Mouse (Mus musculus): ENCODE results near the gene Shroom2. TPM values are rescaled to one million over a fixed set of nuclear protein-coding genes. Genes with fewer than 3 reads are reported as not detected.
"Not testable (repeated sequence)": the region's sequence is repeated elsewhere in the genome, so short reads cannot be mapped to it uniquely, and the experiment has no call there.

The Shroom2 gene
- polyA plus RNA-seq, 1 experiment from 2014 or later = 6.1 TPM

DNA sequence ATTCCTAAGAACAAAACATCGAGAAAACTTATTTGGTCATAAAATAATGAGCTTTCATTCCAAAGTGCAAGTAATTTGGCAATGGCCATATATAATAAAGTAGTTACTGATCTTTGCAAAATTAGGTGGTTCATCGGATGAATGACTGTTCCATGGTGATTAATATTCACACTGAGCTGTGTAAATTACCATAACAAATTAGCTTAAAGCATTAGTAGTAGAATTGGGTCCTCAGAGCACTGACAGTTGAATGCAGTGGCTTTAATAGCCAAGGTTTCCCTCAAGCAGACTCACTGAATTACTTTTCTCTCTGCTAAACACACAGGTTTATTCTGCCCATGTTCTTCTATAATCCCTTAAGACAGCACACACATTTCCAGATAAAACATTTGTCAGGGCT lies 23.3 kb downstream of the Shroom2 start:
- WGBS = 90% methylated on average over 2 of the region's 2 CpGs
- H3K27me3 ChIP-seq (ENCODE audit: low read depth, poor library complexity, severe bottlenecking) = peaks cover 93% of the 10 kb centered on the region
- H3K9me3 ChIP-seq (replicated peaks) = no peaks in the 10 kb centered on the region
- H3K36me3 ChIP-seq = no peaks in the 10 kb centered on the region
- DNase-seq (ENCODE audit: low spot score) = no peak
- H3K4me3 ChIP-seq = no peak overlapping the region
- no peaks in the 10 kb centered on the region for H3K4me1 ChIP-seq
- no peak overlapping the region for H3K27ac ChIP-seq

GRCm38 (mm10) chrX:152743642-152744041 lies 25.6 kb downstream of the Shroom2 start:
- DNase-seq (ENCODE audit: low spot score) = no peak
- peaks cover 95% of the 10 kb centered on the region for H3K27me3 ChIP-seq (ENCODE audit: low read depth, poor library complexity, severe bottlenecking)

GRCm38 (mm10) chrX:152738759-152739368 lies 30.4 kb downstream of the Shroom2 start:
- WGBS = 83% methylated on average over 4 of the region's 4 CpGs
- Histone ChIP-seq H3K4me3 (no peak overlapping the region), H3K4me1 (no peaks in the 10 kb centered on the region), H3K27ac (no peak overlapping the region), H3K9me3 (replicated peaks) (no peaks in the 10 kb centered on the region), H3K27me3 (ENCODE audit: low read depth, poor library complexity, severe bottlenecking) (peaks cover 99% of the 10 kb centered on the region), H3K36me3 (no peaks in the 10 kb centered on the region)
- no peak for DNase-seq (ENCODE audit: low spot score)

More at GRCm38 (mm10) chrX:152743642-152744041, 25.6 kb downstream of the Shroom2 start:
- H3K4me1 ChIP-seq = no peaks in the 10 kb centered on the region
- no peaks in the 10 kb centered on the region for H3K9me3 ChIP-seq (replicated peaks)
- H3K36me3 ChIP-seq = no peaks in the 10 kb centered on the region
- H3K27ac ChIP-seq = no peak overlapping the region
- H3K4me3 ChIP-seq = no peak overlapping the region

DNA sequence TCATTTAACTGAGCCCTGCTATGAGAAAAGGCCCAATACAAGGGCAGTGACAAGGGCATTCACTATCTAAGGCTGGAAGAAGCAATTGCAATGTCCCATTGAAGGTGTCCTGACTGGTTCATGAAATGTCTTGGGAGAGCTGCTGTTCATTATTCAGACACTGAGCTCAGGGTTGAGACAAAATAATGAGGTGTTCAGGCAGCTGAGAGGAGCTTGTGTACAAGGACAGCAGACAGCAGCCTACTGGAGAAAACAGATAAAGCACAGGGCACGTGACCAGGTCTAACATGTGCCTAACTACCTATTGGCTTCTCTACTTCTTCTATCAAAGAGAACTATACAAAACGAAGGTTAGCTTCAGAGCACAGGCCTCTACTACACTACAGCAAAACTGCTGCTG lies 31.1 kb downstream of the Shroom2 start:
- Histone ChIP-seq H3K27ac (no peak overlapping the region), H3K9me3 (replicated peaks) (no peaks in the 10 kb centered on the region), H3K4me1 (no peaks in the 10 kb centered on the region), H3K27me3 (ENCODE audit: low read depth, poor library complexity, severe bottlenecking) (peaks cover 96% of the 10 kb centered on the region), H3K4me3 (no peak overlapping the region), H3K36me3 (no peaks in the 10 kb centered on the region)
- DNase-seq (ENCODE audit: low spot score) = no peak
- 85% methylated on average over 2 of the region's 2 CpGs for WGBS

DNA sequence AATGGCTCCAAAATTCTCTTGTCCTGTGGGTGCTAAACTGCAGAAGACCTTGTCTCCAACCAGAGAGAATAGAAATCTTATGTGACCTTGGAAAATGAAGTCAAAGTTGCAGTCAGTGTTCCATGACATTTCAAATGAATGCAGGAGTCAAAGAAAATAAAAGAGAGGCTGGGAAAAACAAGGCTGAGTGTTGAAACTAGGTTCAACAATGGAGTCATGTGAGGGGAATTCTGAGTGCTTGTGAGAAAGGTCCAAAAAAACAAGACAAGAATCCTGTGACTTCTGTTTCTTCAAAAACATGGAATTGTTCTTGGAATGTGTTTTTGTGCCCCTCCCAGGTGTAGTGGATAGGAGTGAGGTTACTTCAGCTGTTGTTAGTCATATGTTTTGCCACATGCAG lies 34.0 kb downstream of the Shroom2 start:
- H3K4me3 ChIP-seq = no peak overlapping the region
- H3K27ac ChIP-seq = no peak overlapping the region
- peaks cover 89% of the 10 kb centered on the region for H3K27me3 ChIP-seq (ENCODE audit: low read depth, poor library complexity, severe bottlenecking)
- H3K9me3 ChIP-seq (replicated peaks) = no peaks in the 10 kb centered on the region
- no peaks in the 10 kb centered on the region for H3K36me3 ChIP-seq
- DNase-seq (ENCODE audit: low spot score) = no peak
- no peaks in the 10 kb centered on the region for H3K4me1 ChIP-seq

DNA sequence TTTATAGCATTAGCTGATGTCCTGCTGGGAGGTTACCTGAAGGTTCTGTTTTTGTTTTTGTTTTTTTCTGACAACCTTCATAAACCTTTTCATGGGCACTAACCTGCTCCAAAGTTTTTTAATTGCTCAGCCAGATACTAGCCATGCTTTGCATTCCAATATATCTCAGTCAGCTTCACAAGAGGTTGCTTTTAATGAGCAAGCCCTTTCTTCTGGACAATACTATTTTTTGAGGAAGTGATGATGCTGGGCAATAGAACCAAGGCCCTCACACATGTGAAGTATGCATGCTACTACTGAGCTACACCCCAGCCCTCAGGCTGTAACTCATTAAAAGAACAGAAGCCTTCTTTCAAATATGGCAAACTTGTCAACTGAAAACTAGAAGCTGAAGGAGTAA lies 52.6 kb downstream of the Shroom2 start:
- no peak overlapping the region for H3K4me3 ChIP-seq
- H3K27me3 ChIP-seq (ENCODE audit: low read depth, poor library complexity, severe bottlenecking) = peaks cover 49% of the 10 kb centered on the region
- H3K27ac ChIP-seq = no peak overlapping the region
- no peaks in the 10 kb centered on the region for H3K9me3 ChIP-seq (replicated peaks)
- no peak for DNase-seq (ENCODE audit: low spot score)
- no peaks in the 10 kb centered on the region for H3K36me3 ChIP-seq
- no peaks in the 10 kb centered on the region for H3K4me1 ChIP-seq

DNA sequence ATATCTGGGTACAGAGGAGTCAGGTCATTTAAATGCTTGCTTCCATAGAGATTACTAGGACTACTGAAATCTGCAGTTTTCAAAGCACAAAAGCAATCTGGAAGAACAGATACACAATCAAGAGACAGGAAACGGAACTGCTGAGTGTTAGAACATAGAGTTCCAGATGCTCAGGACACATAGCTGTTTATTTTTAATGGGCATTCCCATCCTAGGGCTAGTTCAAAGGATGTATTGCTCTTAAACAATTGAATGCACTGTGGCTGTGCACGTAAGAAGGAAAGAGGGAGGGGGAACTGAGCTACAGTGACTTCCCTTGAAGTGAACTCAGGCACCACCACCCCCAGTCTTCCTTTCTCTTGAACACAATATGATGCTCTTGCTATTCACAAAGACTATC lies 58.5 kb downstream of the Shroom2 start:
- H3K4me1 ChIP-seq; H3K9me3 ChIP-seq (replicated peaks); H3K36me3 ChIP-seq; DNase-seq (ENCODE audit: low spot score); H3K4me3 ChIP-seq; H3K27ac ChIP-seq: not testable (repeated sequence)
- peaks cover 64% of the 10 kb centered on the region for H3K27me3 ChIP-seq (ENCODE audit: low read depth, poor library complexity, severe bottlenecking)
- WGBS = 44% methylated on average over 2 of the region's 2 CpGs

GRCm38 (mm10) chrX:152708359-152708758 lies 60.9 kb downstream of the Shroom2 start:
- Histone ChIP-seq H3K9me3 (replicated peaks) (no peaks in the 10 kb centered on the region), H3K4me3 (no peak overlapping the region), H3K4me1 (no peaks in the 10 kb centered on the region), H3K27ac (no peak overlapping the region), H3K27me3 (ENCODE audit: low read depth, poor library complexity, severe bottlenecking) (peaks cover 76% of the 10 kb centered on the region), H3K36me3 (no peaks in the 10 kb centered on the region)
- no peak for DNase-seq (ENCODE audit: low spot score)
- WGBS = 54% methylated on average over 4 of the region's 4 CpGs

DNA sequence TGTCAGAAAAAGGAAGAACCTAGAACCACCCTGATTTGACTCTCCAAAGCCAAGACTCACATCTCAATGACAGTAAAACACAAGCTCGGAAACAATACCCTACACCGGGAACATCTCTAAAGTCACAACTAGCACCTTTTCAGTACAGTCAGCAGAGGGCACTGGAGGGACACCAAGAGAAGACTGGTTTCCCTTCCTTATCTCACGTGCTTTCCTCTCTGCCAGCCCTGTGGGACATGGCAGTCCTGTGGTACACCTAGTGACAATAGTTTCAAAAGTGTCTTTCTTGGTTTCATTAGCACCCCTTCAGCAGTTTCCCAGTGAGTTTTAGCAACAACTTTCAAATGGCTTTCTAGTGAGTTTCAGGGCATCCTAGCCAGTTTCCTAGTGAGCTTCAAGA lies 63.9 kb downstream of the Shroom2 start:
- H3K4me3 ChIP-seq = no peak overlapping the region
- no peaks in the 10 kb centered on the region for H3K9me3 ChIP-seq (replicated peaks)
- H3K27me3 ChIP-seq (ENCODE audit: low read depth, poor library complexity, severe bottlenecking) = peaks cover 90% of the 10 kb centered on the region
- no peaks in the 10 kb centered on the region for H3K4me1 ChIP-seq
- H3K27ac ChIP-seq = no peak overlapping the region
- WGBS = 21% methylated on average over 3 of the region's 3 CpGs
- no peaks in the 10 kb centered on the region for H3K36me3 ChIP-seq
- no peak for DNase-seq (ENCODE audit: low spot score)

DNA sequence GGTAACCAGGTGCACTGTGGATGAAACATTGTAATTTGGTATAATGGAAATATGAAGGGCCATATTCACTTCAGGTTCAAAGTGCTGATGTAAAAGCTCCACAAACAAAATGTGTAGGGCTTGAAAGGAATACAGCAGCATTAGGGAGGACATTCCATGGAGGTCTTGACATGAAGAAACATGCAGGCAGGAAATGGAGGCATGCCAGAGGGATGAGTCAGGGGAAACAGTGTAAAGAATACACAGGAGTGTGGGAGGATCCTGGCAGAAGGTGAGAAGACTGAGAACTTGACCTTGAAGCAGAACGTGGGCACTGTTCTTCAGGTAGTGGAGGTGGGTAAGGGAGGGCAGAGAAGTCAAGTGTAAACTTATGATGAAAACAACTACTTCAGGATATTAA lies 65.6 kb downstream of the Shroom2 start:
- peaks cover 97% of the 10 kb centered on the region for H3K27me3 ChIP-seq (ENCODE audit: low read depth, poor library complexity, severe bottlenecking)
- DNase-seq (ENCODE audit: low spot score) = no peak

GRCm38 (mm10) chrX:152701679-152702078 lies 67.6 kb downstream of the Shroom2 start:
- no peak overlapping the region for H3K4me3 ChIP-seq
- H3K27ac ChIP-seq = no peak overlapping the region
- H3K27me3 ChIP-seq (ENCODE audit: low read depth, poor library complexity, severe bottlenecking) = peaks cover 95% of the 10 kb centered on the region
- H3K9me3 ChIP-seq (replicated peaks) = no peaks in the 10 kb centered on the region
- H3K36me3 ChIP-seq = no peaks in the 10 kb centered on the region
- H3K4me1 ChIP-seq = no peaks in the 10 kb centered on the region
- WGBS = 69% methylated on average over 3 of the region's 3 CpGs
- no peak for DNase-seq (ENCODE audit: low spot score)

More for the DNA sequence above, 65.6 kb downstream of the Shroom2 start:
- Histone ChIP-seq H3K36me3 (no peaks in the 10 kb centered on the region), H3K27ac (no peak overlapping the region), H3K4me1 (no peaks in the 10 kb centered on the region), H3K9me3 (replicated peaks) (no peaks in the 10 kb centered on the region), H3K4me3 (no peak overlapping the region)
- 83% methylated on average over 1 of the region's 1 CpGs for WGBS

DNA sequence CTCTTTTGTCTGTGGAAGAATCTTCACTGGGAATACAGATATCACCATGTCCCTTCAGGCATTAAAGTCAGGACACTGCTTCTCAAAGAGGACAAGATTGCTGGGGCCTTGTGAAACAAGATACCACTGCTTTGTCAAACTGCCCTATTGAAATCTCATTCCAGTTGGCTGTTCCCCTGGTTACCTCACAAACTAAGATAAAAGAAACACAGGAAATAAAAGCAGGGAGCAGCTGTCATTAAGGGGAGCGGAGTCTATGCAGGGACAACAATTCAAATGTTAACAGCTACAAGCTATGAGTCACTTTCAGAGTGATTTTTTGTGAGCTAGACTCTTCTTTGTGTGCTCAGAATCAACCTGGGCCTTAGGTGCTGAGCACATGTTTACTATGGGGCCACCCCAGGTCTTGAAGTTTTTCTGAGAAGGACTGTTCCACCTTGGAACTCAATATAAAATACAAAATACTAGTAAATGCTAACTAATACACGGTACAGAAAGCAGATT lies 78.4 kb downstream of the Shroom2 start:
- WGBS = 83% methylated on average over 2 of the region's 2 CpGs
- peaks cover 64% of the 10 kb centered on the region for H3K27me3 ChIP-seq (ENCODE audit: low read depth, poor library complexity, severe bottlenecking)
- H3K9me3 ChIP-seq (replicated peaks) = no peaks in the 10 kb centered on the region
- H3K27ac ChIP-seq = no peak overlapping the region
- H3K4me1 ChIP-seq = 0 out of 2 replicates have a peak, but pooled peaks cover 3% of the 10 kb centered on the region
- no peaks in the 10 kb centered on the region for H3K36me3 ChIP-seq
- no peak for DNase-seq (ENCODE audit: low spot score)
- H3K4me3 ChIP-seq = no peak overlapping the region

- DNase-seq (ENCODE audit: low spot score) = no peak
- Histone ChIP-seq H3K4me3 (no peak overlapping the region), H3K27me3 (ENCODE audit: low read depth, poor library complexity, severe bottlenecking) (peaks cover 64% of the 10 kb centered on the region), H3K27ac (no peak overlapping the region), H3K9me3 (replicated peaks) (no peaks in the 10 kb centered on the region), H3K4me1 (no peaks in the 10 kb centered on the region), H3K36me3 (no peaks in the 10 kb centered on the region)
- WGBS = 88% methylated on average over 2 of the region's 2 CpGs
Measured at GRCm38 (mm10) chrX:152679190-152679814, 90.0 kb downstream of the Shroom2 start.

GRCm38 (mm10) chrX:152676357-152676756 lies 92.9 kb downstream of the Shroom2 start:
- Histone ChIP-seq H3K27ac (no peak overlapping the region), H3K27me3 (ENCODE audit: low read depth, poor library complexity, severe bottlenecking) (peaks cover 77% of the 10 kb centered on the region), H3K9me3 (replicated peaks) (no peaks in the 10 kb centered on the region), H3K4me3 (no peak overlapping the region), H3K4me1 (no peaks in the 10 kb centered on the region), H3K36me3 (no peaks in the 10 kb centered on the region)
- 62% methylated on average over 3 of the region's 3 CpGs for WGBS
- no peak for DNase-seq (ENCODE audit: low spot score)

Measured in limb, embryonic 10.5 days (tissue).